Mouse (Mus musculus) lung, postnatal 0 days (tissue): Measurements from ENCODE around the gene Pitpnb.

Experiments used
- CTCF ChIP-seq: IDR thresholded peaks from 2 replicates; pipeline ENCODE4 v1.5.1; 2016; ENCODE audit warnings: antibody characterized with exemption, mild to moderate bottlenecking
- EP300 ChIP-seq: IDR thresholded peaks from 2 replicates; pipeline ENCODE4 v1.6.1; 2016; ENCODE audit warnings: antibody characterized with exemption, mild to moderate bottlenecking, control low read depth

GRCm38 (mm10) chr5:111423616-111424015, 93.1 kb downstream of the Pitpnb start:
- TF ChIP-seq CTCF: no peak
- TF ChIP-seq EP300: no peak
